Mouse (Mus musculus) right cerebral cortex, postnatal 4 days (tissue): ENCODE results near the gene Foxn3.
"Not testable (repeated sequence)": the region's sequence is repeated elsewhere in the genome, so short reads cannot be mapped to it uniquely, and the experiment has no call there.

Experiments used
- DNase-seq: peaks from one replicate; pipeline ENCODE4 v3.0.0-alpha.2; 2022

The Foxn3 gene

DNA sequence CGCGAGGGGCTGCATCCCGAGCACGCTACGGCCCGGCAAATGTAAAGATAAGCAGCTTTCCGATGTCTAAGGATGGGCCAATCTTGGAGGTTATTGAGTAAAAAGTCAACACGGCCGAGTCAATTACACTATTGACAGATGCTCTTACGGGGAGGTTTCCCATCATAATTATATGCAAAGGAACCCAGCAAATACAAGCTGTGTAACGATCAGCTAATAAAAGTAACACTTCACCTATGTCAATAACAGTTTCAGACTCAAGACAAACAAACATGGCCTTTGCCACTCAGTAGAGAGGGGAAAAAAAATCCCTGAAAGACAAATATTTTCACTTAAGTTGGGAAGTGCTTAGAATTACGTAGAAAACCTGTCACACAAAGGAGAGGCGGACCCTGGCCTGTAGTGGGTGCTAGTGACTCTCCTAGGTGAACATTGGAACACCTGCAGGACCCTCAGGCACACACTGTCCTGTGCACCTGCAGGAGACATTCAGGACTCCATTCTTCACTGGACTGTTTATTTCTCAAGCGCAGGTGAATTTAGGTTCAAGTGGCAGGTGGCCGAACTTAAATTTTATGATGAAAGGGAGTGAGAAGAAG lies 356.3 kb downstream of the Foxn3 start:
- DNase-seq, result no peak

DNA sequence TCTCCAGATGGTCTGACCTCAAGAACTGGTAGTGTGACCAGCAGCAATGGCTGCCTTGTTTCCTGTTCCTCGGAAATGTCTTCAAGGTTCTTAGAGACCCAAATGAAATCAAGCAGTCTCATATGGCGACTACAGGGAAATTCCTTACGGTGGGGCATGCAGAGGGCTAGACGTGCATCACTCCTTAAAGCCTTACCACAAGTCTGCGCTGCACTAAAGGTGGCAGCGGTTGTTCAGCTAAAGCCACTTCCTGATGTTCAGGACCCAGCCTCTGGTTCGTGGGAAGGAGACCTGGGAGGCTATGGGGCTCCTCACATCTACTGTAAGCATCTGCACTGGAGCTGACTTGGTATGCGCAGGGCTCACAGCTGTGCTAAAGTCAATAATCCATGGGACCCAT lies 357.6 kb downstream of the Foxn3 start:
- no peak for DNase-seq

DNA sequence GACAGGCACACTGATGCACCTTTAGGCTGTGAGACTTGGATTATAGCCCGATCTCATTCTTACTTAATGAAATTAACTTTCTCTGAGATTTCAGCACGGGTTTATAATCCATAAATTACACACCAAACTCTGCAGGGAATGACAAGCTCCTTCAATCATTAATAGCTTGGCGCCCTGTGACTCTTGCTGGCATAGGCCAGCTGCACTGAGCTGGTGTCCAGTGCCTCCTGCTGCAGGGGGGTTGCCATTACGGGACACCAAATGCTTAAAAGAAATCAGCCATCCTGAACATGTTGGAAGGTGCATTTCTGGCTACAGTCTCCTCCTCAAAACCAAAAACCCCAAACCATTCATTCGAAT lies 364.3 kb downstream of the Foxn3 start:
- no peak for DNase-seq

DNA sequence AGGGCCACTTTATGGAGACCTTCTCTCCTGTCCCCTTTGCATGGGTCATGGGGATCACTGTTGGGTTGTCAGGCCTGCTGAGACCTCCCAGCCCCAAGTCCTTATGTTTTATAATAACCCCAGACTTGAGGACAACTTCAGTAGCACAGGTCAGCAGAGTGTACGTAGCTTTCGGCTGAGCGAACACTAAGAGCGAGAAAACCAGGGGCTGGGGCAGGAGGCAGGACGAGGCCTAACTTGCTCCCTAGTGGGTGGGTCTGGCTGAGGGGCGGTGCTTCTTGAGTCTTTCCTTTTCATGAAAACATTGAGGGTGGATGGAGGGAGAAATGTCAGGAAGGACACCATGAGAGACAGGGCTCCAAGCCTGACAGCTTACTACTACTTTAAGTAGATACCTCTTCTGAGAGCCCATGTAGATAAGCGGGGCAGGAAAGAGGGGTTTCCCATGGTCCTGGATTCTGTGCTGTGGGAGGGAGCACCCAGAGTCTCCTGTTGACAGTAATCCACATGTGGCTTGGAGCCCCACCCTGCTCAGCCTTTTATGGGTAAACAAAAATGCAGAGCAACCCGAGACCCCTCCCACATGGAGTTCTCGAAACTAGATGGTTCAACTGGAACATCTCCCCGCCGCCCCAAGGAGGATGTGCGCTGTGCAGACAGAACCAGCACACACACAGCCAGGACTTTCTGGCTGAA lies 364.8 kb downstream of the Foxn3 start:
- DNase-seq, result no peak

DNA sequence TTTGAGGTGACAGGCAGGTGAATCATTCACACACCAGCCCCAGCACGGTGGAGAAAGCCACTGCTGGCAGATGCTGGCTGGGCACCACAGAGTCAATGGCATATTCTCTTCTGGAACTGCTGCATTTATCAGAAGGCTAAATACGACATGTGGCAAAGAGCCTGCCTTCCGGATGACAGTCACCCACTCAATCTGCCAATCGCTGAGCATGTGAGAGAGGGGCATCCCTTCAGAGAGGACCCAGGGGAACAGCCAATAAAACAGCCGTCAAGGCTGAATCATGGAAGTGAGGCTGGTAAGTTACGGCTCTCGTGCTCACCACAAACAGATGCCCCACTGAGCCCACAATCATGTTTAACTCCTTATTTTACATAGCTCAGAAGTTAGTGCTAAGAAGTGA lies 366.4 kb downstream of the Foxn3 start:
- no peak for DNase-seq

DNA sequence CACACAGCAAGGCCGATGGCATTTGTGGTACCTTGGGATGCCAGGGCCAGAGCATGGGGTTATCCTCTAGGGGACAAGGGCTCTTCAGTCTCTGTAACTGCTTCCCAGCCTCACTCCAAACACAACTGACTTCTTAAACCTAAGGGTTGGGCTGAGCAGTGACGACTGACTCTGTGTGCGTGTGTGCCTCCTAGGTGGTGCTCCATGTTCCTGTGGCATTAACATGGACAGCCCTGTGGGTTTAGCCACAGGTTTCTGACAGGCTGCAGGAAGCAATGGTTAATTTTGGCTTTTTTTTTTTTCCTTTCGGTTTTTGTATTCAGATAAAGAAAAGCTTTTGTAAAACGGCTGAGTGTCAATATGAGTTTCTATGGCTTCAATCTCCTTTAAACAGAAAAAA lies 367.7 kb downstream of the Foxn3 start:
- no peak for DNase-seq

DNA sequence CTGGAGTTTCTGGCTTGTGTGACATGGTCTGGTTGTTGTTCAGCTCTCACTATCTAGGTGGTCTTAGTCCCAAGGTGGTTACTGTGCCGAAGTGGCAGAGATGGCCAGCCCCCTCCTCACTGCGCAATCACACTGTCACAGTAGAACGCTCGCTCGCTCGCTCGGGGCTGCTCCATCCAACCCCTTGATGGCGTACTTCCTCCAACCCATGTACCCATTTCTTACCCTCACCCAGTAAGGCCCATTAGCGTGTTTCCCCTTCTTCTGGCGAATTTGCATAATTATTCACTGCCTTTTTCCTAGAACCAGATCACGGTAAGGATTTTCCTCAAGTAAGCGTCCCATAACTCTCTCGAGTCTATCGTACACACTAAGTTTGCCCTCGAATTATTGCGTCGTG lies 369.3 kb downstream of the Foxn3 start:
- DNase-seq, result not testable (repeated sequence)

DNA sequence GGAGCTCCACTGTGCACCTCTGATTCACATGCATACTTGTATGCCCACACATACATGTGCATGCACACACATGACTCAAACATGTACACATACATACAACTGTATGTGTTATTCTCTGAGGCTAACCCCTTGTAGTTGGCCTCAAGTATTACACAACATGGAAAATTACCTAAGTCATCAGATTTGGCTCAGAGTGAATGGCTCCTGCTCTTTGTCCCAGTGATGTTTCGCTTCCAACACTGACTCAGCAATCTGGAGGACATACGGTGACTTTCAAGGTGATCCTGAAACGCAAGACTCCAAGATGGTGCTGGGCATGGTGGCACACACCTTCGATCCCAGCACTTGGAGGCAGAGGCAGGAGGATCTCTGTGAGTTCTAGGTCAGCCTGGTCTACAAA lies 375.7 kb downstream of the Foxn3 start:
- DNase-seq, result no peak

DNA sequence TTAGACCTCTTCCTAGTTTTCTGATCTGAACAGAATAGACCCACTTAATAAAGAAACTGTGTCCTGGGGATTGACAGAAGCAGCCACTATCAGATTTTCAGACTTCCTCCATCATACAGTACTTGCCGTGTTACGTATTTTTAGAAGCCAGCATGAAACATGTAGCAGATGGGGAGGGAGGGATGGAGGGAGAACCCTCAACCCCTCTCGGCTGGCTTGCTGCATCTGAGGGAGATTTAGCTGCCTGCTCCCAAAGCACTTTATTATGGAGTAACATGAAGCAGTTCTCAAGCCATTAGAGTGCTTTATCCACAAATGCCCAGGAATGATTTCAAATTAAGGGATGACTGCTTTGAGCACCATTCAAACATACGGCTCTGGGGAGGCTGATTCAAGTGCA lies 377.1 kb downstream of the Foxn3 start:
- no peak for DNase-seq

DNA sequence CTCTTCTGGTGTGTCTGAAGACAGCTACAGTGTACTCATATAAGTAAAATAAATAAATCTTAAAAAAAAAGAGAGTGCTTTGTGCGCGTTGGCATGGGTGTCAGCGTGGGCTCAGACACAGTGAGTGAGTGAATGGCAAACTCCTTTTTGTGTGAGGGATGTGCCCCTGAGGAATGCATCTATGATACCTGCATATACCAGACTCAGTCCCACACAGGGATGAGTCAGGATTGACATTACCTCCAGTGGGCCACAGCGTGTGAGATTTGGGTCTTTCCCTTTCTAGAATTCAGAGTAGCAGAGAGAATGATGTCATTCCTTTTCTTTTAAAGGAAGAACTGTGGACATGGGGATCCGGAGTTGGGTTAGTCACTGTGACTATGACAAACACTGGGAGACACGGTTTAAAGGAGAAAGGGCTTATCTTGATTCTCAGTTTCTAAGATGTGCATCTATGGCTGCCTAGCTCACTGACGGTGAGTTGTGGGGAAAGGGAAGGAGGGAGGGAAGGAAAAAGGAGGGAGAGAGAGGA lies 380.1 kb downstream of the Foxn3 start:
- DNase-seq, result no peak

DNA sequence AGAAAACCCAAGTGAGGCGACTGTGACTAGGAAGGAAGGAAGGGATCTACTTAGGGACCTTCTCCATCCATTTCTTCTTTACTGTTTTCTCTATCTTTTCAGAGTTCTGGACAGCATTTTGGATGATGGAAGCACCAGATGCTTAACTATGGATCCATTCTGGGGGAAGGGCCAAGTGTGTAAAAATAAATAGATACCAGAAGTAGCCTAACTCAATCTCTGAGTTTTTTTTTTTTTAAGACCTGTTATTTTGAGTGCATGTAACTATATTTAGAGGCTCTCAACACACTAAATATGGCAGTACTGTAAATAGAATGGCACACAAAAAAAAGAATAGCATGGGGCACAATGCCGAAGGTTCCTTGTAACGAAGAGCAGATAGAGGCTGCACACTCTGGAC lies 381.0 kb downstream of the Foxn3 start:
- DNase-seq, result no peak

DNA sequence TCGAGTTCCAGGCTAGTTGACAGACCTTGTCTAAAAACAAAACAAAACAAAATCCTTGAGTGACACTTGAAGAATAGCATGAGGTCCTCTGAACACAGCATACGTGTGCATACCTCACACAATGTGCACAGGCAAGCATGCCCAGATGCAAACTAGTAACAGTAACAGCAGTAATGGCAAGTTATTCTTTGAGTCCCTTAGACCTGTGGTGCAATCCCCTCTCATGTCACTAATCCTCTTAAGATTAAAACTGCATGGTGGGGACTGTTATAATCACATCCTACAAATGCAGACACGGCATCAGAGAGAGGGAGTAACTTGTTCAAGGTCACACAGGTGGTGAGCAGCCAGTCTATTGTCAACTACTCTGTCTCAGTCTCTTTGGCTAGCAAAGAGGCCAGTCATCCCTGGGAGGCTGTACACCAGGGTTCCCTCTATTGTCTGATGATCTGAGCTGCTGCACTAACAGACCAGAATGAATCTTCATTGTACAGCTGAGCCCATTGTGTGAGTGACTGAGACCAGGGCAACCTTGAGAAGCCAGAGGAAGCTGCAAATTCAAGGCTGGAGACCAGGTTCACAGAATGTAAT lies 383.1 kb downstream of the Foxn3 start:
- DNase-seq, result no peak

DNA sequence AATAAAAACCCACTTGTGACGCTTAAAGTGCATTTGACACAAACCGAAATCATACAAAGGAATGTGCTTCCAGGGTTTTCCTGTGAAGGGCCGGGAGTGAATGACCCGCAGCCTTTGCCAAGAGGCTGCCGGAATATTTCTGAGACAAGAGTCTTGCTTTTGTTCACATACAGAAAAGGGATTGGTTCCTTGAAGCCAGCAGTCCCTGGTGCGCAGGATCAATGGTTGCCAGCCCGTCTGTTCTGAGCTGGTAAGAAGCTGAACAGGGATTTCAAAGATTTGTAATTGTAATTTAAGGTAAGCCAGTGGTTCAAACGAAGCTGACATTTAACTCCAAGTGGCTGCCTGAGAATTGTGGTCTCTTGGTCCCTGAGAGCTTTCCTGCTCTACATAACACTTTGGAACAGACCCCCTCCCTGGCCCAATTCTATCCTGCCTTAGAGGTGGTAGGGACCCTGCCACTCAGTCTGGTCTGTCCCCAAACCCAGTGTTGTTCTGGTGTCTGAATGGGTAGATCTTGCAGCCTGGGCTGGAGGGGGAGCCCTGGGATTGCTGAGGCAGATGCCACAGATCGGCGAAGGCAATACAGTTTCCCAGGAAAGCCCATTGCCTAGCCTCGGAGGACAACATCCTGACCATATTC lies 388.3 kb downstream of the Foxn3 start:
- DNase-seq, result no peak

DNA sequence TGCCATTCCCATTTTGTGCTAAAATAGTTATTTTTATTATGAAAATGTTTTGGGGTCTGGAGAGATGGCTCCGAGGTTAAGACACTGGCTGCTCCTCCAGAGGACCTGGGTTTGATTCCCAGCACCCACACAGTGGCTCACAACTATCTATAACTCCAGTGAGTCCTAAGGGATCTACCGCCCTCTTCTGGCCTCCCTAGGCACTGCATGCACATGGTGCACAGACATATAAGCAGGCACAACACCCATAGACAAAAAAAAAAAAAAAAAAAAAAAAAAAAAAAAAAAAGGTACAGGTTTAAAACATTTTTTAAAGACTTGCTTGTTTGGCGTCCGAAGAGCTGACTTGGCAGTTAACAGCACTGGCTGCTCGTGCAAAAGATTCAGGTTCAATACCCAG lies 391.2 kb downstream of the Foxn3 start:
- no peak for DNase-seq

DNA sequence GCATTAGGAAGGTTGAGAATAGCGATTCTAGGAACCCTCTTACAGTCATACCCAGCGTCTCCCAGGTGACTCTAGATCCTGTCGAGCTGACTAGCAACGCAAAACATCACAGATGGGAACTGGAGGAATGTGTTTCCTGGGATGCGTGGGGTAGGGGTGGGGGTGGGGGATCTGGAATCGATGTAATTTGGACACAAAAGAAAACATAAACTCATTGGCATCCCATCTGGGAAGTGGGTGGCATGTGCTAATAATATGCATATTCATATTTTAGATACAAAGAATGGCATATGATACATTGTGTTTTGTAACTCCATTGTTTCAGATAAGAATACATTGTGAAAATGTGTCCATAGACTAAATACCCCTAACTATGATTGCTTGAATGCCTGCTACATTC lies 393.5 kb downstream of the Foxn3 start:
- DNase-seq, result no peak

DNA sequence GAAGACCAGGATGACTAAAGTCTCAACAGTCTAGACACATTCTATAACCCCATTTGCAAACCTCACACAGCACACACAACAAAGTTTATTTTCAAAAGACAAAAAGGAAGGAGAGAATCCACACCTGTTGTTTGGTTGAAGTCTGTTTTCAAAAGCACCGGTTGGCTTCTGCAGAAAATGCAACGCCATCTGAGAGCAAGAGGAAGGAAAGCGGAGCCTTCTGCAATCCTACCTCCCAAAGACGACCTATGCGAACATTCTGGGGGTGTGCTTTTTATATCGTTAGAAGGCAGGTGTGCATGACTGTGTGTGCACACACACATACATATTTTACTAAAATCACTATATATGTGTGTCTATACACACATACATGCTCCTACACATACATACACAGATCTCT lies 397.3 kb downstream of the Foxn3 start:
- DNase-seq, result no peak

DNA sequence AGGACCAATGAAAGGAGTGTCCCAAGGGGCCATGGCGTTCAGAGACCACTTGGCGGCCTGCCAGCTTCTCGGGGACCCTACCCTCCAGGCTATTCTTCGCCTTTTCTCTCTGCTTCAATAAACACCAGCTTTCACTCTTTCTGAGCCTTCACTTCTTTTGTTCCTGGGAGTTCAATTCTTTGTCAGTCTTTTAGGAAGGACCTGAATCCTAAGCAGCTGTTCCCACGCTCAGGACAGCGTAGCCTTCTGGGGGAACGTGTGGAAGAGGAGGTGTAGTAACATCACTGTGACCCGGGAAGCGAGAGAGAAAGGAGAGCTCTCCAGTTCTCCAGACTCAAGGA lies 400.1 kb downstream of the Foxn3 start:
- peak; percentile 40 for DNase-seq

DNA sequence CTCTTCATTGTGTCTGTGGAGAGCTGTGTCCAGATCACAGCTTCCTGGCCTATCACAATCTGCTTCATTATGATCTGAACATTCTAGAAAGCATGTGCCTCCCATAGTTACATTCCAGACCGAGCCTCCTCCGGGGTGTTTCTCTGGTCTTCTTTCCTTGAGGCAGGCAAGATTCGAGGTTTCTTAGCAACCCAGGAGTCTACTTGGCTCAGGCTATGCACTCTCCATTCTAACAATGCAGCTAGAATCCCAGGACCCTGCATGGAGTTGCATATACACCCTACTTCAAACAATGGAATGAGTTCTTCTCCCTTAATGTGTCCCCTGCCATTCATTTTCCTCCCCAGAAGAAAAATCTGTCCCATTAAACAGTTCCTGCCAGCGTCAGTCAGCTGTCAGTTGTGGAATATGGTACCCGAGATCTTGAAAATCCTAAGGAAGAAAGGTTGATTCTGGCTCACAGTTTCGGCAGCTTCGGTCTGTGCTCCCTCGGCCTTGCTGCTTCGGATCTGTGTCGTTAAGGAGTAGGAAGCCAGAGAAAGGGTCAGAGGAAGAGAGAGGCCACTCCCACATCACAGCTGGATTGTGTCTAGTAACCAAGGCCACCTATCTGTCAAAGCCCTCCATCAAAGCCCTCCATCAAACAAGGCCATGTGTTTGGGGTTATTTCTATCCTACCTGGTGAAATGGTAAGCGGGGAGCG lies 400.6 kb downstream of the Foxn3 start:
- no peak for DNase-seq

DNA sequence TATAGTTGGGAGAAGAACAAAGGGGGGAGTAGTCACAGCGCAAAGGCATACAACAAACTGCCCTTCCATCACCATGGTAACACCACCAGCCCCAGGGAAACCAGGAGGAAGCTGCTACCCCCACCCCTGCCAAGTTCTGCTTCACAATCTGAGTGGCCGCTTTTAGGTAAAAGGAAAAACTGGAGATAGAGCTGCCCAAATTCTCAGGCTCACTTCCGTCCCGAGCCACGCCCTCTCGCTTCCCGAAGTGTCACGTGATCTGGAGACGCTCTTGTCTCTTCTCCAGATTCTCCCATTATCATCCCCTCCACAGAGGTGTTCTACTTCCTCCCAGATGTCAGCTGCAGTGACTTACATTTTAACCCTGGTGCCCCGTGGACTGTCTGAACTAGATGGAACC lies 401.2 kb downstream of the Foxn3 start:
- peak; percentile 41 for DNase-seq

DNA sequence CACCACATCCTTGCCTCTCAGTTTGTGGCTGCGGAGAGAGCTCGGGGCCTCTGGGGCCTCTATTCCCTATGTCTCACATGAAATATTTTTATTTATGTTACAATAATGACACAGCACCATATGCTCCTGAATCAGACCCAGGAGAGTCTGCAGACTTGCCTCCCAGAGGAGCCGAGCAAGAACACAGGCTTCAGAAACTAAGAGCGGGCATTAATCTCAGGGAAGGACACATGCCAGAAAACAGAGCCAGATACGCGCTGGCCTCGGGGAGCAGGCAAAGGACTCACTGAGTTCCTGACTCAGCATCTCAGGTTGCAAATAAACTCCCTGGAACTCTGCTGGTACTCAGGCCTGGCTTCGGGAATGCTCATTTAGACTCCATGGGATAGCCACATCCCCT lies 403.3 kb downstream of the Foxn3 start:
- no peak for DNase-seq

DNA sequence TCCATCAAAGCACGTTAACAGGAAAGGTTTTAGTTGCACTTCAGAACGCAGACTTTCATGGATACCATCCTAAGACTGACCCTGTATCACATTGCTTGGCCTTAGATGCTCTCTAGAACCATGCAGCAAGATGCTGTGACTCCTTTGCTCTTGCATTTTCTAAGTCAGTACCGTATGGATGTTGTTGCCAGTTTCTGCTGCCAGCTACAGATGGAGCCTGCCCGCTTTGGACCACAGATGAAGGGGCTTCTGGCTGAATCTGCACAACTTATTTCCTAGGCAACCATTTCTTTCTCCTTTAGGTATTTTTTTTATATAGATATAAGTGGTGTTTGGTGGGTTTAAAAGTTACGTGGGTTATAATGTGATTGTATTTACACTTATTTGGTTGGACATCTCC lies 407.5 kb downstream of the Foxn3 start:
- DNase-seq, result no peak

DNA sequence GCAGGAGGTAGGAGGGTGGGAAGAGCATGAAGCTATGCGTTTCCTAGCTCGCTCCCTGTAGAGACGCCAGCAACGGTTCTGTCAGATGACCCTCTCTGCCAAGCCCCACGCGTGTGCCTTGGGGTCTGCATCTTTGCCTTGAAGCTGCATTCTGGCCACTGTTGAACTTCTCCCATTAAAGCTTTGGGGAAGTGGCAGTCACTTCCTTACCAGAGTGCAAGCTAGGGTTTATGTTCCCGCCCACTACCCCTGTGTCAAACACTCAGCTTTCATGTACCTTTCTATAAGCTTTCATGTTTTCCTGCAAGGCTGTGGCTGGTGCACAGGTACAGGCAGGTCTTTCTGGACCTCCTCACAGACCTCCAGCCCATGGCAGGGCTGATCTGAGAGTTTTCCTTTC lies 409.2 kb downstream of the Foxn3 start:
- DNase-seq, result no peak

DNA sequence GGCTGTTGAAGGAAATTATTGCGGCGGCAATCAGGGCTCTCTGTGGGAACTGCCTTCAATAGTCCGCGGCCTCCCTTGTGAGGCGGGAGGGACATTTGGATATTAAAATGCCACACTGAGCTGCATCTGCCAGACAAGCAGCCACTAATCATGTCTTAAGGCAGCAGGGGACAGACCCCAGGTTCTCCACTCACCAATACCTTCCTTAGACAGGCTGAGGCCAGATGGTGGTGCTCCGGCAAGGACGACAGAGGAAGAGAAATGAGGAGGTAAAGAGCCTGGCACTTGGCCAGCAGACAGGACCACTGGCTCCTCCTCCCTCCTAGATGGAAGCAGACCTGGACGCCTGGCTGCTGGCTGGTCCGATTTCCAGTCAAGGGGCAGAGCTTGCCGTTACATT lies 409.7 kb downstream of the Foxn3 start:
- no peak for DNase-seq

DNA sequence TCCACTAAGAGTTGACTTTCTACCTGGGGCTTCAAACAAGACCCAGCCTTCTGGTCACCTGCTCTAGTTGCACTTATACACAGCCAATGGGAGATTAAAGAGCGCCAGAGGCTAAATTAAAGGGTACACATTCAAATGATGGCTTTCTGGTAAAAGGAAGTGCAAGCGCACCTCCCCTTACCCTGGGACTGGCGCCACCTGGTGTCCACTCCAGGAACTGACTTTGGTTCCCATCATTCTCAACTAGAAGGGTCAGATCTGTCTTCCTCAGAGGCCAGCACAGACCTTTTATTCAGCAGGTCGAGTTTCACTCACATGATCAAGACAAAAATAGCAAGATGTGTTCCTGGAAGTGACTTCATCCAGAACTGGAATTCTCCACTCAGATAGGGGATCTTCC lies 413.3 kb downstream of the Foxn3 start:
- peak; percentile 51 for DNase-seq
